ENCODE assay signal across 13 mouse cellular contexts in genomic region chr13:81694446-81694845, GRCm38 (mm10).
"Had no signal": no experiment of that assay in that cellular context is flagged by ENCODE, and none has a peak within 500 bp of the region (broad histone marks: within the 10 kb centered on the region; RNA-seq: fewer than 3 reads in every experiment).

No protein-coding gene starts in this region.

- H3K9me3 ChIP-seq: megakaryocyte, embryonic 14.5 days; midbrain, embryonic 15.5 days; neural tube, embryonic 12.5 days had no signal

- H3K9ac ChIP-seq: liver, embryonic 14.5 days; lung, embryonic 14.5 days; midbrain, embryonic 13.5 days; midbrain, embryonic 15.5 days; neural tube, embryonic 12.5 days had no signal

- H3K27ac ChIP-seq: liver, embryonic 14.5 days; midbrain, embryonic 13.5 days; midbrain, embryonic 15.5 days; neural tube, embryonic 12.5 days had no signal

- DNase-seq: lung, adult 18-20 months; lung, embryonic 14.5 days; lung, postnatal 10 days; lung, postnatal 4 days; right cerebral cortex, postnatal 14 days; thymus, adult 18-20 months; thymus, postnatal 14 days; thymus, postnatal 4 days had no signal

- H3K4me3 ChIP-seq: megakaryocyte, embryonic 14.5 days; midbrain, embryonic 13.5 days; midbrain, embryonic 15.5 days; neural tube, embryonic 12.5 days had no signal

- H3K4me1 ChIP-seq: midbrain, embryonic 15.5 days; neural tube, embryonic 12.5 days had no signal

- H3K36me3 ChIP-seq: midbrain, embryonic 13.5 days; midbrain, embryonic 15.5 days; neural tube, embryonic 12.5 days had no signal
